Mouse (Mus musculus): ENCODE measurements around the gene Kdelr3.

DNA sequence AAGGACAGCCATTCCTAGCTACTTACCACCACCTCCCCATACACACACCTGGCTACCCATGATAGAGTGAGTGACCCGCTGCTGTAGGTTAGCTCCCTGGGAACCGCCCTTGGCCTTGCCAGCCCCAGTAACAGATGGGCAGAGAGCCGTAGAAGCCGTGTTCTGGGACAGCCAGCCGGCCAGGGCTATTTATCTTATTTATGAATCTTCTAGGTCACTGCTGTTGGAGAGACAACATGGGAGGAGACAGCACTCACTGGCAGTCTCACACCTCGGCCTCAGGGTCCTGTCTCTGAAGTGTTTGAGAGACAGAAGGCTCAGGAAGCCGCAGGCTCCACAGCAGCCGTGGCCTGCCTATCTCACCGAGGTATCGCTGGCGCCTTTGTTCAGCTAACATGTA is 26.7 kb upstream of the Kdelr3 start:
- TF ChIP-seq CTCF (IDR thresholded peaks at IDR 0.05; ENCODE audit: low read depth), result no peak
- no peak for TF ChIP-seq EP300 (IDR thresholded peaks at IDR 0.05; ENCODE audit: low read depth)
